8 mouse cellular contexts compared by ENCODE assay signal in the genomic region with DNA sequence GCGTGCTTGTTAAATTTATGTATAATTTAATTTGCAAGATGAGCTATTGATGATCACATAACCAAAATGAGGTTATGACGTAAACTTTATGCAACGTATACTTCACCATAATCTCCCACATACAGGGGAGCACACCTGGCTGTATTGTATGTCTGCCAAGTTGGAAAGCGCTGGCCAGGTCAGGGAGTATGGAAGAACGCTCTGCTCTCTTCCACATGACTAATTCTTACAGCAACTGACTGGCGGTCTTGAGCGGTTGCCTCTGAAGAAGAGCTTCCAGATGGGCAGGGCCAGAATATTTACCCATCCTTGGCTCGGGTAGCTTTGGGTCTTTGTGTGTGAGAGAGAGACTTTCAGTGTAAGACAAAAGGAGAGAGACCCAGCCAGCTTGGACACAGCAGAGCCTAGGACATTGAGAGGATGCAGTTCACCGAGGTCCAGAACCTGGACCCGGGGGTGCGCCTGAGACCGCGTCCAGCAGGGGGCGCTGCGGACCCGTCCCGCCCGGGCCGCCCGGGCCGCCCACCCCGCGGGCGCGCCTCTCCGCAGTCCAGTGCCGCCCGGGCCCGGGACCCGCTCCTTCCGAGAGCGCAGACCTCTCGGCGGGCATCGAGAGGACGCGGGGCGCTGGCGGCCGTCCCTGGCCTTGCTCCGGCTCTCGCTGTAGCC. TPM values are rescaled to one million over a fixed set of nuclear protein-coding genes. Genes with fewer than 3 reads are reported as not detected.
DNase-seq lines count a peak whose midpoint lies in the region; ATAC-seq and TF ChIP-seq lines count a peak whose summit lies in the region.

A gene (plus strand): TSS at position 543 of the 669 bp plus-strand sequence.

- H3K4me2 ChIP-seq in intestine, postnatal 0 days (replicated peaks; ENCODE audit: low read depth): peak within 1 kb of the TSS; percentile 85
- H3K4me2 ChIP-seq in limb, embryonic 13.5 days (replicated peaks): peak within 1 kb of the TSS; percentile 94
- H3K4me2 ChIP-seq in midbrain, embryonic 13.5 days (replicated peaks): peak within 1 kb of the TSS; percentile 87

- peak; percentile 68 for ATAC-seq in intestine, postnatal 0 days
- peak; percentile 87 for ATAC-seq in limb, embryonic 13.5 days (ENCODE audit: low FRiP score, low read depth)
- peak; percentile 90 for ATAC-seq in midbrain, embryonic 13.5 days

- H3K4me3 ChIP-seq in intestine, postnatal 0 days (ENCODE audit: low read depth, low read length): peak within 1 kb of the TSS; percentile 66
- peak within 1 kb of the TSS; percentile 79 for H3K4me3 ChIP-seq in limb, embryonic 13.5 days
- peak within 1 kb of the TSS; percentile 50 for H3K4me3 ChIP-seq in midbrain, embryonic 13.5 days (replicated peaks)

- no peaks in the 10 kb centered on the region for H3K36me3 ChIP-seq in intestine, postnatal 0 days (ENCODE audit: control insufficient read depth, insufficient read depth)
- no peaks in the 10 kb centered on the region for H3K36me3 ChIP-seq in limb, embryonic 13.5 days
- H3K36me3 ChIP-seq in midbrain, embryonic 13.5 days: no peaks in the 10 kb centered on the region

- peak within 1 kb of the TSS; percentile 59 for H3K9ac ChIP-seq in intestine, postnatal 0 days (ENCODE audit: low read depth, low read length)
- peak within 1 kb of the TSS; percentile 95 for H3K9ac ChIP-seq in limb, embryonic 13.5 days
- H3K9ac ChIP-seq in midbrain, embryonic 13.5 days (replicated peaks): peak within 1 kb of the TSS; percentile 64

- 11% methylated on average over 42 of the region's 42 CpGs for WGBS in intestine, postnatal 0 days
- 10% methylated on average over 42 of the region's 42 CpGs for WGBS in limb, embryonic 13.5 days
- 13% methylated on average over 38 of the region's 42 CpGs for WGBS in midbrain, embryonic 13.5 days

- H3K27me3 ChIP-seq in intestine, postnatal 0 days (replicated peaks; ENCODE audit: control insufficient read depth, insufficient read depth, low read length): 0 out of 2 replicates have a peak, but pooled peaks cover 2% of the 10 kb centered on the region
- peaks cover 9% of the 10 kb centered on the region for H3K27me3 ChIP-seq in limb, embryonic 13.5 days
- H3K27me3 ChIP-seq in midbrain, embryonic 13.5 days: peaks cover 42% of the 10 kb centered on the region

- H3K27ac ChIP-seq in intestine, postnatal 0 days (ENCODE audit: low read depth, low read length): 0 out of 2 replicates have a peak within 1 kb of the TSS, but pooled peaks have one; percentile 16
- H3K27ac ChIP-seq in limb, embryonic 13.5 days: peak within 1 kb of the TSS; percentile 39; the same call in 1 of the 2 replicates
- H3K27ac ChIP-seq in midbrain, embryonic 13.5 days: no peak within 1 kb of the TSS

- H3K4me1 ChIP-seq in intestine, postnatal 0 days (replicated peaks; ENCODE audit: control insufficient read depth, insufficient read depth, low read length): no peaks in the 10 kb centered on the region
- peaks cover 36% of the 10 kb centered on the region for H3K4me1 ChIP-seq in limb, embryonic 13.5 days
- H3K4me1 ChIP-seq in midbrain, embryonic 13.5 days (replicated peaks): peaks cover 5% of the 10 kb centered on the region

- peak; percentile 94 for DNase-seq in adrenal gland, adult 2 months
- peak; percentile 71 for DNase-seq in embryo, embryonic 11.5 days (ENCODE audit: low read depth, low spot score)
- DNase-seq in heart, adult 11 months: peak; percentile 98
- peak; percentile 56 to 82 for DNase-seq in spleen, adult 18-20 months
- no peak for DNase-seq in MN1 (ENCODE audit: low spot score)

- H3K9me3 ChIP-seq in intestine, postnatal 0 days (ENCODE audit: control insufficient read depth): no peaks in the 10 kb centered on the region
- no peaks in the 10 kb centered on the region for H3K9me3 ChIP-seq in limb, embryonic 13.5 days
- H3K9me3 ChIP-seq in midbrain, embryonic 13.5 days: no peaks in the 10 kb centered on the region

- TF ChIP-seq CTCF in intestine, postnatal 0 days (IDR thresholded peaks at IDR 0.05; ENCODE audit: low read depth): peak; percentile 80

RNA-seq across cellular contexts. Expression of the gene that starts here (rescaled TPM):
- 10 to 100 TPM; 43.4 to 58.9 TPM for total RNA-seq in adrenal gland, adult 2 months (2021)
- 67.2 and 95.2 TPM in 2 replicates for polyA plus RNA-seq in adrenal gland, adult 2 months (2012; rRNA removed)
- 5.9 and 6.2 TPM in 2 replicates for polyA plus RNA-seq in intestine, postnatal 0 days (2015; fragmentation: Nextera tagmentation; extraction: Ambion mirVana)
- polyA plus RNA-seq in limb, embryonic 13.5 days (2015; fragmentation: Nextera tagmentation; extraction: Ambion mirVana): 9.1 and 10.9 TPM in 2 replicates
- polyA plus RNA-seq in midbrain, embryonic 13.5 days (2015; fragmentation: Nextera tagmentation; extraction: Ambion mirVana): 0.98 and 1.4 TPM in 2 replicates
